Mouse (Mus musculus) stomach, embryonic 16.5 days (tissue): ENCODE measurements around the gene Gm2016. TPM values are rescaled to one million over a fixed set of nuclear protein-coding genes. Genes with fewer than 3 reads are reported as not detected.

Source experiments
- polyA plus RNA-seq: library from polyadenylated mRNA; unstranded; fragments of >200 nt; fragmentation: Nextera tagmentation; extraction: Ambion mirVana; gene quantifications from 2 replicates; pipeline ENCODE4 v1.2.1, GENCODE M21; 2015

Gene Gm2016
- polyA plus RNA-seq, 1 experiment from 2014 or later, result not detected

Other genes starting within 250 kb of the Gm2016 start
- not detected in 2 replicates for gene Gm16381, start 229.5 kb upstream of the Gm2016 start, polyA plus RNA-seq
- gene Gm21319, start 98.3 kb upstream of the Gm2016 start, polyA plus RNA-seq, result not detected in 2 replicates
- not detected in 2 replicates for gene Gm21936, start 78.6 kb upstream of the Gm2016 start, polyA plus RNA-seq
- gene BB287469, start 57.5 kb upstream of the Gm2016 start, polyA plus RNA-seq, result not detected in 2 replicates
- not detected in 2 replicates for gene Gm2001, start 31.7 kb upstream of the Gm2016 start, polyA plus RNA-seq
- gene Gm2022, start 21.3 kb downstream of the Gm2016 start, polyA plus RNA-seq, result not detected in 2 replicates
- gene Gm2035, start 45.8 kb downstream of the Gm2016 start, polyA plus RNA-seq, result not detected in 2 replicates
- gene Gm2042, start 80.0 kb downstream of the Gm2016 start, polyA plus RNA-seq, result not detected in 2 replicates
- not detected in 2 replicates for gene Gm2075, start 137.8 kb downstream of the Gm2016 start, polyA plus RNA-seq
- gene Gm6803, start 144.7 kb downstream of the Gm2016 start, polyA plus RNA-seq, result not detected in 2 replicates
- not detected in 2 replicates for gene Gm2056, start 152.9 kb downstream of the Gm2016 start, polyA plus RNA-seq
- gene Gm16368, start 209.6 kb downstream of the Gm2016 start, polyA plus RNA-seq, result not detected in 2 replicates